Mouse (Mus musculus): Measurements from ENCODE around the gene Tpp2. TPM values are rescaled to one million over a fixed set of nuclear protein-coding genes. Genes with fewer than 3 reads are reported as not detected.
"Not testable (repeated sequence)": the region's sequence is repeated elsewhere in the genome, so short reads cannot be mapped to it uniquely, and the experiment has no call there.

The Tpp2 gene
- 10 to 100 TPM; 49.7 to 52.4 TPM for total RNA-seq (2021)

DNA sequence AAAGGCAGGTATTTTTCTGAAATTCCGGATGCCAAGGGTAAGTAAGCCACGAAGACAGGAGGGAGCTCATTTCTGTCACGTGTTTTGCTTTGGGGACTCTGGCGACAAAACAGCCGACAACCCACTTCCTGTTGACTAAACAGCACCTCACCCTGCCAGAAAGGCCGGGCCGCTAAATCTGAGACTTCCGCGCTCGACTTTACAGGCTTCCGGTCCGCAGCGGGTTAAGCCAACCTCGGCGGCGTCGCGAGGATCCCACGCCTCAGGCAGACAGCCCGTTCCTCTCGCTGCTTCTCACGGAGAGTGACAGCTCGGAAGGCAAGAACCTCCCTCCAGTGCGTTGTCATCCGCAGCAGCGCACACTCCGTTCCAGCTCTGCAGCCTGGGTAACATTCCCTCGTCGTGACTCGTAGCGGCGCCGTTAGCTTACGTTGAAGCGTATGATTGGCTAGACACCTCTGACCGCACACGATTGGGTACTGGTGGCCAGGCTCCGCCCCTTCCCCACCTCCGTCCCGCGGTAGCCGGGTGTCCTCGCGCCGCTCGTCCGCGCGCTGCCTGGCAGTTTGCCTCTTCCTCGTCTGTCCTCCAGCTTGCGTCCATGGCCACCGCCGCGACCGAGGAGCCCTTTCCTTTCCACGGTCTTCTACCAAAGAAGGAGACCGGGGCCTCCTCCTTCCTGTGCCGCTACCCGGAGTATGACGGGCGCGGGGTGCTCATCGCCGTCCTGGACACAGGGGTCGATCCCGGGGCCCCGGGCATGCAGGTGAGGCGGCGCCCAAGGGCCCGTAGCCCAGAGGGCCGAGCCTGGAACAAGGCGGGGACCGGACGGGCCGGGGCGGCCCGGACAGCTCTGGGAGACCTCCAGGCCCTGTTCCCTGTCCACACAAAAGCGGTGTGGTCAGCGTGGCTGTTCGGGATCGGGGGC, at the start of gene Tpp2:
Tpp2 (plus strand) TSS at position 160 of the 928 bp plus-strand sequence.
- DNase-seq (ENCODE audit: extremely low spot score in 1 of 2, low spot score in 1 of 2): peak; percentile 90 to 94

DNA sequence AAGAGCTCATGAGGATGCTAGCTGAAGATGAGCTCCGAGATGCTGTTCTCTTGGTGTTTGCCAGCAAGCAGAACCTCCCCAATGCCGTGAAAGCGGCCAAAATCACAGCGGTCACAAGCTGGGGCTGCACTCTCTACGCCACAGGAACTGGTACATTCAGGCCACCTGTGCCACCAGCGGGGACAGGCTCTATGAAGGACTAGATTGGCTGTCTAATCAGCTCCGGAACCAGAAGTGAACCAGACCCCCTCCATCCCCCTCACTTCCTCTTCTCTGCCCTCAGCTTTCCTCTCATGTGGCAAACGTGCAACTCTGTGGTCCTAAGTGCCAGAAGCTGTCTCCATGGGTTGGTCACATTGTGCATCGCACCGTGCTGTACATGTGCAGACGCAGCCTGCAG, 45.1 kb upstream of the Tpp2 start:
- DNase-seq (ENCODE audit: extremely low spot score in 1 of 2, low spot score in 1 of 2): not testable (repeated sequence)

DNA sequence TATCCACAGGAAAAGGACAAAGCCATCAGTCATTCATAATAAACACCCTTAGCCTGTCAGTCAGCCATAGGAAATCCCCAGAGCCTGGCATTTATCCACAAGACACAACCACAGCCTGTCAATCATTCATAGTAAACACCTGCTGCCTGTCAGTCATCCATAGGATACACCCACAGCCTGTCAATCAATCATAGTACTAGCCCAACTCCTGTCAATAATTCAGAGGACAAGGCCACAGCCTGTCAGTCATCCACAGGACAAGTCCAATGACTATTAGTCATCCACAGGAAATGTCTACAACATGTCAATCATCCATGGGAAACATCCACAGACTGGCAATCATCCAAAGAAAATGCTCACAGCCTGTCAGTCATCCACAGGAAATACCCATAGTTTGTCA, 37.7 kb upstream of the Tpp2 start:
- no peak for DNase-seq (ENCODE audit: extremely low spot score in 1 of 2, low spot score in 1 of 2)

DNA sequence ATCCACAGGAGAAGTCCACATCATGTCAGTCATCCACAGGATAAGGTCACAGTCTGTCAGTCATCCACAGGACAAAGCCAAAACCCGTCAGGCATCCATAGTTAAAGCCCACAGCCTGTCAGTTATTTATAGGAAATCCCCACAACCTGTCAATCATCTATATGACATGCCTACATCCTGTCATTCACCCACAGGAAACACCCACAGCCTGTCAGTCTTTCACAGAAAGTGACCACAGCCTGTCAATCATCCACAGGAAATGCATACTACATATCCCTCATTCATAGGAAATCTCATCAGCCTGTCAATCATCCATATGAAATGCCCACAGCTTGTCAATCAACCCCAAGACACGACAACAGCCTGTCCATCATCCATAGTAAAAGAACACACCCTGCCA, 36.3 kb upstream of the Tpp2 start:
- no peak for DNase-seq (ENCODE audit: extremely low spot score in 1 of 2, low spot score in 1 of 2)

DNA sequence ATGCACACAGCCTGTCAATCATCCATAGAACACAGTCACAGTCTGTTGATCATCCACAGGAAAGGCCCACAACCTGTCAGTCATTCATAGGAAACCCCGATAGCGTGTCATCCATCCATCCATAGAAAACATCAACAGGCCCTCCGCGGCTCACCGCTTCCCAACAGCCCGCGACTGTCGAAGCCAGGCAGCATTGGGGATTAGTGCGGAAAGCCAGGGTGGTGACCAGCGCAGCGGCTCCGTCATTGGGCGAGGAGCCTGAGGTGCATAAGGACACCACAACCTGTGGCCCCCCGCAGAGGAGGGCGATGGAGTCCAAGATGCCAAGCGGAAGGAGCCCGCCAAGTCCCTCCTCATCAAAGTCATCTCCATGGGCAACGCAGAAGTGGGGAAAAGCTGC, 35.5 kb upstream of the Tpp2 start:
- no peak for DNase-seq (ENCODE audit: extremely low spot score in 1 of 2, low spot score in 1 of 2)

DNA sequence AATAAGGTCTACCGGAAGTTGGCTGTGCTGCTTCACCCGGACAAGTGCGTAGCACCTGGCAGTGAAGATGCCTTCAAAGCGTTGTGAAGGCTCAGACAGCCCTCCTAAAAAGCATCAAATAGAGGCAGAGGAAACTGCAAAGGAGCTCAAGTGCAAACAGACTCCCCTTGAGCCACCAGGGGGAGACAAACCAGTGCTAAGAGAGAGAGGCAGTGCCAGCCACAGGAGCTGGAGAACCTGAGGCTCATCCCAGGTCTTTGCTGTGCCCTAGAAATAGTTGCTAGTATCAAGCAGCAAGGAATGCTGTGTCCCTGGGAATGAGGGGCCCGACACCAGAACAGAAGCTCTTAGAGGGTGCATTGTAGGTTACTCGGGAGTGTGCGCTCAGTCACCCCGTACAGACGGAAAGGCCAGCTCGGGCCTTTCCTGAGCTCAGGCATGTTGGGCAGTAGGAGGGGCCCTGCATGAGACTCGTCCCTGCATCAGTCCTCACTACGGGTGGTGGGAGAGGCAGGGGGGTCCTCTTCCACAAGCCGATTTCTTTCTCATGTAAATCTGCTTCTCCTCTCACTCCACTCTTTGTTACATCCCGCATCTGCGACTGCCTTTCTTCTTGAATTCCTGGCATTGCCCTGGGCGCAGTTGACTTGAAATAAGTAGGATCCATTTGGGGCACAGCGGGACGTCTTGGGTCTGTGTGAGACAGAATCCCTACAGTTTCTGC, 34.3 kb upstream of the Tpp2 start:
- DNase-seq (ENCODE audit: extremely low spot score in 1 of 2, low spot score in 1 of 2): peak; percentile 66 to 84

DNA sequence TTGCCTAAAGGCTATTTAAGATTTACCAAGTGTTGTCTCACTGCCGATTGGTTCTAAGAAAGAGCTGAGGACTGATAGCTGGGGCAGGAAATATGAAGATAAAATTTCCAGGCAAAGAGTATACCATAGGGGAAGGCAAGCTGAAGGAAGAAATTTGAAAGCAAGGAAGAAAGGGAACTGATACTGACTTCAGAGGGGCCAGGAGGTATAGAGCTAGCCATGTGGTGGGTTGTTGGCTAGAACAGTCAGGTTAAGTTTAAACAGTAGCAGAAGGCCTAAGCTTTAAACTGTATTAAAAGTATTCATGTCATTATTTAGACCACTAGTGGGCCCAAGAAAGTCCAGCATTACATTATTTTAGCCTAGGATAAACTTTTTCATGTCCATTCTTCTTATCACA, 31.0 kb upstream of the Tpp2 start:
- no peak for DNase-seq (ENCODE audit: extremely low spot score in 1 of 2, low spot score in 1 of 2)

DNA sequence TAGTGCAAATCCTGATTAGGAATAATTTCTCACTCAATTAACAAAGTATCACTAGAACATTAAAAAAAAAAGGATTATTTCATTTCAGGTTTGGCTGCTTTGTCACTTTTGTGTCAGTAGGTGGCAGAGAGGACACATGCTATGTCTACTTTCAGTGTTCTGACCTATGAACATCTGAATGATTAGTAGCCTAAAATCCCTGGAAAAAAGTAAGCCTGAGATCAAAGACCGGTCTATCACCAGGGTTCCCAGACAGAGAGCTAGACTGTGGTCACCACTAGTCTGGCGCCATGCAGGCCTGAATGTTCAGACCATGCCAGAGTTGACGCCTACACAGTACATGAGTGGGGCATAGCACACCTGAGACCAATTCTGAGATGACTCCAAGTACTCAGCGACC, 30.6 kb upstream of the Tpp2 start:
- DNase-seq (ENCODE audit: extremely low spot score in 1 of 2, low spot score in 1 of 2): no peak

DNA sequence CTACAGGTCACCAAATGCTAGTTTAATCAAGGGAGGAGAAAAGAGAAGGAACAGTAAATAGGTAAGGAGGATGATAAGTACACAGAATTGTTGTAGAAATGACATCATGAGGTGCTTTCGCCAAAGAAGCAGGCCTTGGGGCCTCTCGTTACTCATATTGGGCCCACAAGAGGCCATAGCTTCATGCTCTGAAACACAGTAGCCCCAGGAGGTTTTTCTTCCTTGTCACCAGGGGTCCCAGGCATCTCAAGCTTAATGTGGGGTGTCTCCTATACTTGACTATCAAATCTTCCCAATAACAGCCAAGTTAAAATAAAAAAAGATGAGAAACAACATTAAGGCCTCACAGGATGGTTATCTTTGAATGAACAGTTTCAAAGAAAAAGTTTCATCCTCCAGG, 18.0 kb upstream of the Tpp2 start:
- no peak for DNase-seq (ENCODE audit: extremely low spot score in 1 of 2, low spot score in 1 of 2)

DNA sequence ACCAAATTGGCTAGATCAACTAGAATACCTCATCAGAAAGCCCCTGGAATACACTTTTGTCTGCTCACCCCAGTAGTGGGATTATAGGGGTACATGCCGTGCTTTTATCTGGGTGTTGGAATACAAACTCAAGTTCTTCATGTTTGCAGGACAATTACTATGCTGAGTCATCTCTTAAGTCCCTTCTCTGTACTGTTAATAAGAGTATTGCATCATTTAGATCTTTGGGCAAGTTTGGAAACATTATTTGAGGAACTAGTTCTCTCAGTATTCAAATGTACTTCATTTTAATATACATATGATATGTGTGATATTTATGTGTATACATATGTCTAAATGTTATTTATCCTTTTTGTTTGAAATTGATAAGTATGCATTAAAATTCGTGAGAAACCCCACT, 16.6 kb upstream of the Tpp2 start:
- no peak for DNase-seq (ENCODE audit: extremely low spot score in 1 of 2, low spot score in 1 of 2)

DNA sequence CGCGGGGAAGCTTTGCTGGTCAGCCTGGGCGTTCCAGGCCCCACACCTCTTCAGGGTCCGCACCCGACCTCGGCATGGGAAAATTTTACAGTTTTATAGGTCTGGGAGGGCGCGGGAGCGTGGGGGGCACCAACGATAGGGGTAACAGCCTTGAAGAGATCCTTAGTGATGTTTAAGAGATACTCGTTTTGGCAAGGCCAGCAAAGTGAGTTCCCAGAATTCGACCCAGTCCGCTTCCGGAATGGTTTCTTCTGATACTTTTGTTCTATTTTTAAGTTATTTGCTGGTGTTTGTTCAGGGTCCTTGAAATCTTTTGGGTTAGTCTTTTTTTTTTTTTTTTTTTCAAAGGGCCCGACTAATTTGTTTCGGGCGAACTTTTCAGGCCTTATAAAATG, 966 bp downstream of the Tpp2 start:
- peak in 1 of 2 experiments; percentile 11 for DNase-seq (ENCODE audit: extremely low spot score in 1 of 2, low spot score in 1 of 2)

DNA sequence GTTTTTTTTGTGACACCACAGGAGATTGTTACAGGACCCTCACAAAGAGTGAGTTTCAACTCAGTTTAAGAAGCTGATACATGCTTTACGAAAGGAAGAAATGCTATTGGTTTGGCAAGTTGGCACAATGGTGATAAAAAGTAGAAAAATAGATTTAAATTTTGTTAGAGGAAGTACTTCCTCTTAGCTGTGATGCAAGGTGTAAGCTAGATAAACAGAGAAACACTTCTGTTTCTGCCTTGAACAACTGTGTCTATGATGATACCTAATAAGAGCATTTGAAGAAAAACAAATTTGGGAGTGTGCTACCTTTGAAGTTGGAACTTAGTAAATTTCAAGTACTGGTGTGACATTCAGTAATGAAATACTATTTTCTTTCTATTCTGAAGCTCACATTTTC, 5.9 kb downstream of the Tpp2 start:
- no peak for DNase-seq (ENCODE audit: extremely low spot score in 1 of 2, low spot score in 1 of 2)

DNA sequence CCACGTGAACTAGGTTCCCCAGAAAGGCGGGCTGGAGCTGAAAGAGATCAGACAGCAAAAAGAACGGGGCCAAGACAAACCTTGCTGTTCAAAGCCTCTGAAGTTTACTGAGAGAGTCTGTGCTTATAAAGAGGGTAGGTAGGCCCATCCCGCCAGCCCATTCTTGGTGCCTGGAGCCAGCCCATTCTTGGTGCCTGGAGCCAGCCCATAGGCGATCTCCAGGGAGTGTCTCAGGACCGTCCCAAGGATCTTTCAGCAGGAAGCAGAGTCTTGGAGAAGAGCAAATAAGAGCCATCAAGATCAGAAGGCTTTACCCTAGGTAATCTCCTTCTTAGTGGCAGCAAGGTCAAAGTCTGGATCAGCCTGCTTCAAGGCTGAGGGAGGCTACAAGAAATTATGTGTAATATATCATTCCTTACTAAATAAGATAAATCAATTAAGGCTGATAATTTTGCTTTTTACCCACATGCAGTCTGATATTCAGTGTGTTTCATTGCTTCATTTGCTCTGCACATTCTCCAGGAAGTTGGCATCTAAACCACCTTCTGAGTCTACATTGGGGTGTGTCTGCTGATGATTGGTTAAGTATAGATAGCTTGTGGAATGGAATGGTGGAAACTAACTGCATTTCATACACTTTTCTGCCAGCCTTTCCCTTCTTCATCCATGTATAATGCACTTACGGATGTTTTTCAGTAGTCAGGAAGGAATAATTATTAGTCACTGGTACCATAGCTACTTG, 8.2 kb downstream of the Tpp2 start:
- DNase-seq (ENCODE audit: extremely low spot score in 1 of 2, low spot score in 1 of 2): no peak

DNA sequence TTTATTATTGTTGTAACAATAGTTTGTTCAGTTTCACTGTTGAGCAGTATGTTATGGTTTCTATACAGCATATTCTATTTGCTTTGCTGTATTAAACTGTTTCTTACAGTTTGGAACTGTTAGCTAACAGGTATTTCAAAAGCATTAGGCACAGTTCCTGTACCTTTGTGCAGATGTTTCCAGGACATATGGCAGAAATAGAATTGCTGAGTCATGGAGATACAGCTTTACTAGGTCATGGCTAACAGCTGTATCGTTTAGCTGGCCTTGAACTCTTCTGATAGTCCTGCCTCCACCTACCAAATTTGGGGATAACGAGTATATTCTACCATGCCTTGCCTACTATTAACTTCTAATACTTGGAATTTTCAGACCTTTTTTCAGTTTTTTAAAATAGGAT, 9.4 kb downstream of the Tpp2 start:
- no peak for DNase-seq (ENCODE audit: extremely low spot score in 1 of 2, low spot score in 1 of 2)

DNA sequence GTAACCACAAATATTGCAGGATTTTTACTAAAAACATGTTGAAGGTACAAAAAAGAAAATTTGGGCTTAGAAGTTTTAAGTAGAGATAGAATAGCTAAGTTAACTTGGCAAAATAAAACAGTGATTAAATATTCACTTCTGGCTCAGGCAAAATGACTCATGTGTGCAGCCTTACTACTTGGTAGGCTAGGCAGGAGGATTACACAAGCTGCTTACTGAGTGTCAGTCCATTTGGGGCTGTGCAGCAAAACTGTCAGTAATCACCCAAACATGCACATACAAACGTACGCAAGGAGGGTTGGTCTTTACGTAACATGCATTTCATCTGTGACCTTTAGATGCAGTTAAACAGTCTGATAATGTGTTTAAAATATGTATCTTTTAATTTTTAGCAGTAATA, 20.2 kb downstream of the Tpp2 start:
- no peak for DNase-seq (ENCODE audit: extremely low spot score in 1 of 2, low spot score in 1 of 2)

DNA sequence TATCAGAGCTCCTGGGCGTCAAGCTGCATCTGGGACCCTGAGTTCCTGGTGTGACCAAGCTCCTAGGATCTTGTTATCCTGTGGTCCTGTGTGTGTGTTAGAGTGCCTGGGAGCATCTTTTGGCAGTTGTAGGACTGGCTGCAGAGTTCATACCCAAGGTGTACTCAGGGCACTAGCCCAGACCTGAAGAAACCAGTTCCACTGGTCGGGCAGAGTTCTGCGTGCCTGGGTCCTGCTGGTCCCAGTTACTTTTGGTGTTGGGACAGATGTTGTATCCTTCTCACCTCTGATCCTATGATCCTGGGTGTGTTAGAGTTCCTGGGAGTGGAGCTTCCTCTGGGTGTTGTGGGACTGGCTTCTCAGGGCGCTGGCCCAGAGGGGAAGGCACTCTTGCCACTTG, 30.9 kb downstream of the Tpp2 start:
- no peak for DNase-seq (ENCODE audit: extremely low spot score in 1 of 2, low spot score in 1 of 2)

DNA sequence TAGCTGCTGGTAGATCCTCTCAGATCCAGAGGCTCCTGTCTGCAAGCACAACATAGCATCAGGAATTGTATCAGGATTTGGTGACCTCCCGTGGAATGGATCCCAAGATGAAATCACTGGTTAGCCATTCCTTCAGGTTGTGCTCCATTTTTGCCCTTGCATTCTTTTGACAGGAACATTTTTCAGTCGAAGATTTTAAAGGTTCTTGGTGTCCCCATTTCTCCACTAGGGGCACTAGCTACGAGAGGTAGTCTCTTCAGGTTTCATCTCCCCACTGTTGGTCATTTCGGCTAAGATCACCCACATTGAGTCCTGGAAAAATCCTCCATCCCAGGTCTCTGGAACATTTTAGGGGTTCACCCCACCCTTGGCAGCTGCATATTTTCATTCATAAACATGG, 33.3 kb downstream of the Tpp2 start:
- no peak for DNase-seq (ENCODE audit: extremely low spot score in 1 of 2, low spot score in 1 of 2)

DNA sequence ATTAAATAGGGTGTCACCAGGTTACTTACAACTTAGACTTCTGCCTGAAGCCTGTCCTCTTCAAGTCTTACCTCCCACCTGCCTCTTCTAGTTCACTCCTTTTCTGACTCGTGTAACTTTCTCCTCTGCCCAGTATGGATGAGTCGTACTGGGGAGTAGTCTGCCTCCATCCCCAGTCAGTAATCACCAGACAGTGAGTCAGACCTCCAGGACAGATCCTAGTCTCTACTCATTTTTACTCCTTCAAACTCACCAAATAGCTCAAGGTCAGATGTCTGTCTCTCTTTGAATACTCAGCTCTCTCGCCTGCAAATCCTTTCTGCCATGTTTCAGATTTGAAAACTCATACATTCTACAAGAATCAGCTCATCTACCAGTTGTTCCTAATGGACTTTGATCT, 35.9 kb downstream of the Tpp2 start:
- no peak for DNase-seq (ENCODE audit: extremely low spot score in 1 of 2, low spot score in 1 of 2)

DNA sequence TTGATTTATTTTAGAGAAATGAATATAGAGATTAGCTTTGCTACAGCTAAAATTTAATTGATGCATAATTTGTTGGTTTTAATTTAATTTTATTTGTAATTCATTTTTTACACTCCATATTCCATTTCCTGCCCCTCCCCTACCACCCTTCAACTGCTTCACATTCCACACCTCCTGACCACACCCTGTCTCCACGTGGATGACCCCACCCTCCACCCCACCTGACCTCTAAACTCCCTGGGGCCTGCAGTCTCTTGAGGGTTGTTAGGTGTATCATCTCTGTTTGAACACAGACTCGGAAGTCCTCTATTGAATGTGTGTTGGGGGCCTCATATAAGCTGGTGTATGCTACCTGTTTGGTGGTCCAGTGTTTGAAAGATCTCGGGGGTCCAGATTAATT, 37.6 kb downstream of the Tpp2 start:
- no peak for DNase-seq (ENCODE audit: extremely low spot score in 1 of 2, low spot score in 1 of 2)

DNA sequence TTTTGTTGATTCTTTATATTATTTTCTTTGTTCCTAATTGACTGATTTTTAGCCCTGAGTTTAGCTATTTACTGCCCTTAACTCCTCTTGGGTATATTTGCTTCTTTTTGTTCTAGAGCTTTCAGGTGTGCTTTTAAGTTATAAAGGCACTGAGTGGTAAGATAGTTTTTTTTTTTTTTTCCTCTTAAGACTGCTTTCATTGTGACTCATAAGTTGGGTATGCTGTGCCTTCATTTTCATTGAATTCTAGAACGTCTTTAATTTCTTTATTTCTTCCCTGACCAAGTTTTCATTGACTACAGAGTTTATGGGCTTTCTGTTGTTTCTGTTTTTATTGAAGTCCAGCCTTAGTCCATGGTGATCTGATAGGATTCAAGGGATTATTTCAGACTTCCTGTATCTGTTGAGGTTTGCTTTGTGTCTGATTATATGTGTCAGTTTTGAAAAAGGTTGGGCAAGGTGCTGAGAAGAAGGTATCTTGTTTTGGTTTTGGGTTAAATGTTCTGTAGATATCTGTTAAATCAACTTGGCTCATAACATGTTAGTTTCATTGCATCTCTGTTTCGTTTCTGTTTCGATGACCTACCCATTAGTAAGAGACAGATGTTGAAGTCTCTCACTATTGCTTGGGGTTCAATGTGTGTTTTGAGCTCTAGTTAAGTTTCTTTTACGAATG, 63.6 kb downstream of the Tpp2 start:
- DNase-seq (ENCODE audit: extremely low spot score in 1 of 2, low spot score in 1 of 2): no peak

DNA sequence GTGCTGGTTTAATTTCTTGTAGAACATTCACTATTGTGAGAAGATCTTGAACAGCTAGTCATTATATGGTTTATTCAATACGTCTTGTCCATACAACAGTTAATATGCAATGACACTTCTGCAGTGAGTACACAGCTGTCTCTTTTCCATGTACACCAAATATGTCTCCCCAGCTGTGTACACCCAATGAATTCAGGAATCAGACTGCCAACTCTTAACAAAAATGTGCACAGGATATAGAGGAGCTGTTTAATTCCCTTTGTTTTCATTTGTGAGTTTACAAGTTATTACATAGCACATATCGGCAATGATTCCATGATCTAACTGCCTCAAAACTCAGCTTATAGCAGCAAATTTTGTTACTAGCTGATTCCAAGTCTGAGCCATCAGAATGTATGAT, 71.1 kb downstream of the Tpp2 start:
- no peak for DNase-seq (ENCODE audit: extremely low spot score in 1 of 2, low spot score in 1 of 2)
